Comparison of ENCODE assay signal across 23 mouse cellular contexts in genomic region chr13:102875520-102875919, GRCm38 (mm10).
DNase-seq lines count a peak whose midpoint lies in the region; ATAC-seq and TF ChIP-seq lines count a peak whose summit lies in the region.
"Had no signal": no experiment of that assay in that cellular context is flagged by ENCODE, and none has a peak within 500 bp of the region (broad histone marks: within the 10 kb centered on the region; RNA-seq: fewer than 3 reads in every experiment).

No protein-coding gene starts in this region.

- no peak overlapping the region for H3K4me2 ChIP-seq in heart, postnatal 0 days (ENCODE audit: low read depth, low read length)
- no peak overlapping the region for H3K4me2 ChIP-seq in kidney, postnatal 0 days (ENCODE audit: low read length)
- H3K4me2 ChIP-seq: forebrain, embryonic 13.5 days; hindbrain, embryonic 12.5 days; midbrain, embryonic 13.5 days; stomach, embryonic 15.5 days had no signal

- no peak overlapping the region for H3K9ac ChIP-seq in heart, postnatal 0 days (replicated peaks; ENCODE audit: low read depth, low read length)
- no peak overlapping the region for H3K9ac ChIP-seq in kidney, postnatal 0 days (ENCODE audit: low read depth, low read length)
- H3K9ac ChIP-seq: forebrain, embryonic 13.5 days; hindbrain, embryonic 12.5 days; liver, embryonic 14.5 days; midbrain, embryonic 13.5 days; stomach, embryonic 15.5 days had no signal

- intact Hi-C loops in heart, postnatal 10 days (cut with DNase I): no loop called here
- intact Hi-C loops in heart, postnatal 25 days (cut with DNase I): no loop called here

- no peak for TF ChIP-seq POLR2A in kidney, adult 2 months (IDR thresholded peaks at IDR 0.05; ENCODE audit: low read depth, low read length)

- H3K4me3 ChIP-seq in heart, embryonic 10.5 days: no peak overlapping the region
- no peak overlapping the region for H3K4me3 ChIP-seq in heart, postnatal 0 days (ENCODE audit: low read depth, low read length)
- H3K4me3 ChIP-seq in kidney, postnatal 0 days (replicated peaks; ENCODE audit: low read depth, low read length): no peak overlapping the region
- no peak overlapping the region for H3K4me3 ChIP-seq in kidney, adult 2 months (ENCODE audit: insufficient read depth, low read depth, low read length)
- no peak overlapping the region for H3K4me3 ChIP-seq in brown adipose tissue, adult 24 weeks (ENCODE audit: insufficient read depth, low read depth, low read length)
- H3K4me3 ChIP-seq: forebrain, embryonic 13.5 days; hindbrain, embryonic 12.5 days; midbrain, embryonic 13.5 days; stomach, embryonic 15.5 days had no signal

- ATAC-seq in heart, postnatal 0 days (ENCODE audit: insufficient read depth, low read depth): no peak
- 0 out of 2 replicates have a peak, but pooled peaks have one; percentile 44 for ATAC-seq in kidney, postnatal 0 days (replicated peaks; ENCODE audit: low FRiP score, low read depth)
- ATAC-seq: activated CD4-positive, CD25-positive, alpha-beta regulatory T cell, adult 4 months; hindbrain, postnatal 0 days; intestine, embryonic 16.5 days had no signal

- 0 out of 2 replicates have a peak overlapping the region, but pooled peaks have one; percentile 16 for H3K27ac ChIP-seq in heart, embryonic 10.5 days
- peak overlapping the region; percentile 28; the same call in 1 of the 2 replicates for H3K27ac ChIP-seq in heart, postnatal 0 days (ENCODE audit: low read depth)
- no peak overlapping the region; the same call in 1 of the 2 replicates for H3K27ac ChIP-seq in kidney, postnatal 0 days
- no peak overlapping the region for H3K27ac ChIP-seq in kidney, adult 2 months (ENCODE audit: insufficient read depth, low read depth, low read length)
- H3K27ac ChIP-seq in brown adipose tissue, adult 24 weeks (replicated peaks; ENCODE audit: low read depth, low read length): peak overlapping the region; percentile 88
- H3K27ac ChIP-seq: forebrain, embryonic 13.5 days; hindbrain, embryonic 12.5 days; hindbrain, postnatal 0 days; liver, embryonic 14.5 days; macrophage; midbrain, embryonic 13.5 days had no signal

- 76% methylated on average over 8 of the region's 8 CpGs for WGBS in heart, embryonic 10.5 days
- 74% methylated on average over 8 of the region's 8 CpGs for WGBS in heart, postnatal 0 days
- WGBS in kidney, postnatal 0 days: 26% methylated on average over 8 of the region's 8 CpGs
- WGBS in kidney, adult 2 months: 68% methylated on average over 8 of the region's 8 CpGs

- no peak for TF ChIP-seq EP300 in heart, postnatal 0 days (IDR thresholded peaks at IDR 0.05; ENCODE audit: low read depth)

- no peaks in the 10 kb centered on the region for H3K27me3 ChIP-seq in heart, embryonic 10.5 days (ENCODE audit: insufficient read depth, poor library complexity, severe bottlenecking)
- no peaks in the 10 kb centered on the region for H3K27me3 ChIP-seq in heart, postnatal 0 days (ENCODE audit: control insufficient read depth, insufficient read depth, low read length)
- no peaks in the 10 kb centered on the region for H3K27me3 ChIP-seq in kidney, postnatal 0 days (ENCODE audit: insufficient read depth, low read length)
- no peaks in the 10 kb centered on the region for H3K27me3 ChIP-seq in kidney, adult 2 months (replicated peaks; ENCODE audit: control insufficient read depth, insufficient read depth, low read length)
- H3K27me3 ChIP-seq: forebrain, embryonic 13.5 days; hindbrain, embryonic 12.5 days; midbrain, embryonic 13.5 days; stomach, embryonic 15.5 days had no signal

- DNase-seq in heart, embryonic 10.5 days (ENCODE audit: low spot score): peak; percentile 68
- no peak for DNase-seq in heart, postnatal 10 days
- no peak for DNase-seq in heart, postnatal 0 days (ENCODE audit: low spot score)
- no peak for DNase-seq in heart, postnatal 25 days (ENCODE audit: low spot score)
- peak; percentile 55 for DNase-seq in kidney, postnatal 0 days (ENCODE audit: low spot score)
- DNase-seq in kidney, adult 2 months: no peak
- DNase-seq in cerebellum, adult 9-11 months: no peak
- DNase-seq: cerebellum, adult 2 months; cerebellum, postnatal 36 days; kidney, postnatal 25 days; liver; lung, adult 2 months; right cerebral cortex, postnatal 25 days had no signal

- no peaks in the 10 kb centered on the region for H3K9me3 ChIP-seq in heart, embryonic 10.5 days
- H3K9me3 ChIP-seq in heart, postnatal 0 days (replicated peaks; ENCODE audit: control insufficient read depth, low read length): no peaks in the 10 kb centered on the region
- H3K9me3 ChIP-seq in kidney, postnatal 0 days (replicated peaks; ENCODE audit: low read length): no peaks in the 10 kb centered on the region
- H3K9me3 ChIP-seq: forebrain, embryonic 13.5 days; hindbrain, embryonic 12.5 days; midbrain, embryonic 13.5 days; stomach, embryonic 15.5 days had no signal

- peaks cover 57% of the 10 kb centered on the region for H3K4me1 ChIP-seq in heart, embryonic 10.5 days
- peaks cover 48% of the 10 kb centered on the region for H3K4me1 ChIP-seq in heart, postnatal 0 days (ENCODE audit: control insufficient read depth, insufficient read depth)
- H3K4me1 ChIP-seq in kidney, postnatal 0 days (replicated peaks; ENCODE audit: insufficient read depth, low read length): 0 out of 2 replicates have a peak, but pooled peaks cover 8% of the 10 kb centered on the region
- no peaks in the 10 kb centered on the region; the same call in 1 of the 2 replicates for H3K4me1 ChIP-seq in kidney, adult 2 months (ENCODE audit: control insufficient read depth, insufficient read depth, low read length)
- peaks cover 41% of the 10 kb centered on the region for H3K4me1 ChIP-seq in brown adipose tissue, adult 24 weeks (ENCODE audit: control insufficient read depth, insufficient read depth, insufficient read length, low read length)

- no peak for TF ChIP-seq CTCF in heart, postnatal 0 days (IDR thresholded peaks at IDR 0.05; ENCODE audit: low read depth)
- no peak for TF ChIP-seq CTCF in kidney, postnatal 0 days (IDR thresholded peaks at IDR 0.05; ENCODE audit: low read depth)
- TF ChIP-seq CTCF in kidney, adult 2 months (conservative IDR thresholded peaks at IDR 0.05; ENCODE audit: insufficient read depth, insufficient read length, low read depth, low read length): no peak

- no peaks in the 10 kb centered on the region for H3K36me3 ChIP-seq in heart, embryonic 10.5 days
- no peaks in the 10 kb centered on the region for H3K36me3 ChIP-seq in heart, postnatal 0 days (replicated peaks; ENCODE audit: control insufficient read depth, insufficient read depth, low read length)
- H3K36me3 ChIP-seq in kidney, postnatal 0 days (ENCODE audit: insufficient read depth, low read length): no peaks in the 10 kb centered on the region
- no peaks in the 10 kb centered on the region for H3K36me3 ChIP-seq in kidney, adult 2 months (ENCODE audit: control insufficient read depth, insufficient read depth, low read length)
- H3K36me3 ChIP-seq: hindbrain, embryonic 12.5 days; midbrain, embryonic 13.5 days; stomach, embryonic 15.5 days had no signal

Comparison
In these comparisons a context has a peak if more than half of its experiments do, and no peak if none do; other contexts are left out.
1. DNase-seq: peak in heart, embryonic 10.5 days (single experiment) and kidney, postnatal 0 days (single experiment); none in heart, postnatal 10 days (0 of 2), heart, postnatal 0 days (single experiment), heart, postnatal 25 days (single experiment), kidney, adult 2 months (single experiment) and cerebellum, adult 9-11 months (single experiment).
2. H3K27ac ChIP-seq: peak in heart, embryonic 10.5 days (single experiment), heart, postnatal 0 days (single experiment) and brown adipose tissue, adult 24 weeks (single experiment); none in kidney, postnatal 0 days (single experiment) and kidney, adult 2 months (single experiment).